Mouse (Mus musculus): ENCODE results near the gene Srcin1.

Srcin1 gene

GRCm38 (mm10) chr11:97576136-97576906, at the start of gene Srcin1:
Gene Srcin1, minus strand, starts transcription at chr11:97576186.
- DNase-seq (ENCODE audit: extremely low read depth, insufficient read length, low spot score) = peak; percentile 63

DNA sequence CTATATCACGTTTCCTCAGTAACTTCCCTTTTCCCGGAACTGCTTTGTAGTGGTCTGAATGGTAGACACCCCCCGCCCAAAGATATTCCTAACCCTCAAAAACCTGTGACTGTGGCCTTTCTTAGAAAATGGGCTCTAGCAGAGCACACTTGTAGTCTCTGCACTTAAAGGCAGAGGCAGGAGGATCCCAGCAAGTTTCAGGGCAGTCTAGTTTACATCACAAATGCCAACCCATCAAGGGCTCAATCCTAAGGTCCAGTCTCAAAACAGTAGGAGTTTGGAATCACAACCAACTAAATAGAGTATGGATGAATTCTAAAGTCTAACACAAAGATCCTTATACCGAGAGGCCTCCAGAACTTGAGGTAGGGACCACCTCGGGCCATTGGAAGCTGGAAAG, 49.6 kb upstream of the Srcin1 start:
- no peak for DNase-seq (ENCODE audit: extremely low read depth, insufficient read length, low spot score)

DNA sequence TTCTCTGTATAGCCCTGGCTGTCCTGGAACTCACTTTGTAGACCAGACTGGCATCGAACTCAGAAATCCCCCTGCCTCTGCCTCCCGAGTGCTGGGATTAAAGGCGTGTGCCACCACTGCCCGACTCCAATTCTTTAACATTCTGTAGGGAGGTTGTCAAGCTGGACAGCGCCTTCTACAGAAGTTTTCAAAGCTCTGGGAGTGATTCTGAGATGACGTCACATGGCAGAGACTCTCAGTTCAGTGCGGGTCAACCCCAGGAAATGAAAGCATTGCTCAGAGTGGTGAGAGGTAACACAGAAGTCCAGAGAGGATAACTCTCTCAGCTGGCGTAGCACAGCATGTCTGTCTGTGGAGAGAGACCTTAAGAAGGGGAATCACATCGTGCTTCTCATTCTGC, 47.2 kb upstream of the Srcin1 start:
- DNase-seq (ENCODE audit: extremely low read depth, insufficient read length, low spot score) = no peak

DNA sequence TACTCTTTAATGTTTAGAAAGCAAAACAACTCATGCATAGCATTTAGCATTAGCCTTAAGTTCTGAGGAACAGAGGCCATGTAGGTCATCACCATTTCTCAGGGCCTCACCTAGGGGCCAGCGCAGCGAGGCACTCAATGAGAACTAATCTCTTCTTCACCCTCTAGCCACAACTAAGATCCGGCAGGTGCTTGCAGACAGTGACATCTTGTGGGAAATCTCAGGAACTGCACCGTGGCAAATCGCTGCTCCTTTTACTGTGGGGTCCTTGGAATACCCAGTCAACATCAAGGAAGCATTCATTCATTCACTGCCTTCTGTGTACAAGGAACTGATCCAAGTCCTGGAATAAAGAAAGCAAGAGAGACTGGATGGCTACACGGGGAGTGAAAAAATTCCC, 46.5 kb upstream of the Srcin1 start:
- no peak for DNase-seq (ENCODE audit: extremely low read depth, insufficient read length, low spot score)

DNA sequence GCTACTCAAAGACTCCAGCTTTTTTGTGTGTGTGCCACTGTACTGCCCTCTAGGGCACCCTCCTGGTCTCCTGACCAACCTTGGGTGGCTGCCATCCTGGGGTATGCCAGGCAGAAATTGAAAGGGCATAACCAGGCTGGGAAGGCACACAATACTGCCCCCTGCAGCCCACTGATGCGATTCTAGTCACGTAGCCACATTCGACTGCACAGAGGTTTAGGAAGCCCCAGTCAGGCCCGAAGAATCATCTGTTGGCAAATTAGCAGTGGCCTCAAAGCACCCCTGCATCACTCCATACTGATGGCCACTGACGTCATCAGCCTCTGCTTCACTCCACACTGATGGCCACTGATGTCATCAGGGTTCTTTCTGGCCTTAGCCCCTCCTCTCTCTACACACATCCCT, 43.4 kb upstream of the Srcin1 start:
- peak; percentile 26 for DNase-seq (ENCODE audit: extremely low read depth, insufficient read length, low spot score)

DNA sequence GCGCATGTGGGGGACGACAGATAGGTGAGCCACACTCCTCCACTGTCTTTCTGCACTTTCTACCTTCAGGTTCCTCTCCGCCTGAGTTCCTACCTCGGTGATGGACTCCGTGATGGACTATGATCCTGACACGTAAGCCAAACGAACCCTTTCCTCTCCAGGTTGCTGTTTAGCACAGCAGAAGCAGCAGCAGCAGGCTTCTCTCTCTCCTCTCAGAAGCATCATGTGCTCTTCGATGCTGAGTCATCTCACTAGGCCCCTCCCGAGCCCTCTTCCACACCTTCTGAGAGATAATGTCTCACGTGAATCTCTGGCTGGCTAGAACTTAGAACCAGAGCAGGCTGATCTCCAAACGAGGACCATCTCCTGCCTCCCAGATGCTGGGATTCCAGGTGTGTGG, 42.4 kb upstream of the Srcin1 start:
- DNase-seq (ENCODE audit: extremely low read depth, insufficient read length, low spot score) = no peak

DNA sequence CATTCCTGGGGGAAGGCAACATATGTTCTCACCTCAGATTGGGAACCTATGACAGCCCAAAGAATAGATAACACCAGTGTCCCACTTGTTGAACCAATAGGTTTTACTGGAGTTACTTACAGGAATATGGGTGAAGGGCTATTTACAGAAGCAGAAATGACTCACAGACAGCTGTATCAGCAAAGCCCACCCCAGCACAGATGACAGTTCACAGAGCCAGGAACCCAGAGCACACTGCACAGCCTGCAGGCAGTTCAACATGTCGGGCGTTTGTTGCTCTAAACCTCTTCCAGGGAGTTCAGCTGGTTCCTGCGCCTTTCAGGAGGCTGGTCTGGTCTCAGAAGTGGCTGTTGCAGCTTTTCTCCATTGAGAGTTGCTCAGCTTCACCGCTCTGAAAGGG, 39.3 kb upstream of the Srcin1 start:
- no peak for DNase-seq (ENCODE audit: extremely low read depth, insufficient read length, low spot score)

GRCm38 (mm10) chr11:97611076-97611475, 35.1 kb upstream of the Srcin1 start:
- peak; percentile 37 for DNase-seq (ENCODE audit: extremely low read depth, insufficient read length, low spot score)

GRCm38 (mm10) chr11:97609743-97610142, 33.8 kb upstream of the Srcin1 start:
- no peak for DNase-seq (ENCODE audit: extremely low read depth, insufficient read length, low spot score)

- DNase-seq (ENCODE audit: extremely low read depth, insufficient read length, low spot score) = no peak
These were observed 32.9 kb upstream of the Srcin1 start for GRCm38 (mm10) chr11:97608933-97609332.

GRCm38 (mm10) chr11:97607056-97607725, 31.2 kb upstream of the Srcin1 start:
- DNase-seq (ENCODE audit: extremely low read depth, insufficient read length, low spot score) = no peak

DNA sequence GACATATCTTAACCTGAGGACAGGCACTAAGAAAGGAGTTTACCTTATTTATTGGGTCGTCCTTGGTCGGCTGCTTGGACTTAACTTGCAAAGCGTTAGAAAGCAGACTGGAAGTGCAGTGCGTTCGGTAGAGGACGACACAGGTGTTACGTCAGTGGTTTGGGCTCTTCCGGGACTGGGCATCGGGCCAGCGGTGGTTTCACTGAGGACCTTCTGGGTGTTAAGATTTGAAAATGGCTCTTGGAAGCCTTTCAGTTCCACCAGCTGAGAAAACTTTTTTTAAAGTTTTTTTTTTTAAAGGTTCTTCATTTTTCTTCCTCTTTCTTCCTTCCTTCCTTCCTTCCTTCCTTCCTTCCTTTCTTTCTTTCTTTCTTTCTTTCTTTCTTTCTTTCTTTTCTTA, 27.9 kb upstream of the Srcin1 start:
- no peak for DNase-seq (ENCODE audit: extremely low read depth, insufficient read length, low spot score)

DNA sequence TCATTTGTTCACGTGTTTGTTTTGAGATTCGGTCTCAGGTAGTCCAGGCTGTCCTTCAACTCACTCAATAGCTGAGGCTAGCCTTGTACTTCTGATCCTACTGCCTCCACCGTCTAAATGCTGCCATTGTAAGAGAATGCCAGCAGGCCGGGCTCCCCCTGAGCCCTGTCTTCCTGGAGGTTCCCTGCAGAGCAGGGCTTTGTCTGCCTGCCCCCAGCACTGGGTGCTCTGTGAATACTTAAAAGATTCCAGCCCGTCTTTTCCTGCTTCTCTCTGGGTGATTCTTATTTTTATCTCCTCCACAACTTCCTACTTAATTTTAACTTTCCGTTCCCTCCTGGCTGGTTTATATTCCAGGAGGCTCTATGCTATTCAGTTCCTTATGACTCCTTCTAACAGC, 26.2 kb upstream of the Srcin1 start:
- no peak for DNase-seq (ENCODE audit: extremely low read depth, insufficient read length, low spot score)

DNA sequence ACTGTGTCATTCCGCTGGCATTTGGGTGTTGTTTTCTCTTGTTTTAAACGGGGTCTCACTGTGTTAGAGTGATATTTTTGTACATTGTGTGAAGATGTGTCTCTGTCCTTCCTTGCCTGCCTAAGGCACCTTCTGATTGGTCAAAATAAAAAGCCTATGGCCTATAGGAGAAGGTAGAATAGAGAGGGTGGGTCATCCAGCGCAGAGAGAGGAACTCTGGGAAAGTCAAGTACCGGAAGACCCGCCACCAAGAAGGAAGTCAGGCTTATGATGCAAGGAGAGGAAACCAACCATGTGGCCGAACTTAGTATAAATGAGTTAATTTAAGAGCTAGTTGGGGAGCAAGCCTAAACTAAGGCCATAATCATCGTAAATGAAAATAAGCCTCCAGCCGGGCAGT, 23.1 kb upstream of the Srcin1 start:
- DNase-seq (ENCODE audit: extremely low read depth, insufficient read length, low spot score) = no peak

GRCm38 (mm10) chr11:97597945-97598691, 22.1 kb upstream of the Srcin1 start:
- no peak for DNase-seq (ENCODE audit: extremely low read depth, insufficient read length, low spot score)

GRCm38 (mm10) chr11:97594136-97594535, 18.1 kb upstream of the Srcin1 start:
- no peak for DNase-seq (ENCODE audit: extremely low read depth, insufficient read length, low spot score)

- no peak for DNase-seq (ENCODE audit: extremely low read depth, insufficient read length, low spot score)
These were observed 15.9 kb upstream of the Srcin1 start for GRCm38 (mm10) chr11:97591910-97592309.

DNA sequence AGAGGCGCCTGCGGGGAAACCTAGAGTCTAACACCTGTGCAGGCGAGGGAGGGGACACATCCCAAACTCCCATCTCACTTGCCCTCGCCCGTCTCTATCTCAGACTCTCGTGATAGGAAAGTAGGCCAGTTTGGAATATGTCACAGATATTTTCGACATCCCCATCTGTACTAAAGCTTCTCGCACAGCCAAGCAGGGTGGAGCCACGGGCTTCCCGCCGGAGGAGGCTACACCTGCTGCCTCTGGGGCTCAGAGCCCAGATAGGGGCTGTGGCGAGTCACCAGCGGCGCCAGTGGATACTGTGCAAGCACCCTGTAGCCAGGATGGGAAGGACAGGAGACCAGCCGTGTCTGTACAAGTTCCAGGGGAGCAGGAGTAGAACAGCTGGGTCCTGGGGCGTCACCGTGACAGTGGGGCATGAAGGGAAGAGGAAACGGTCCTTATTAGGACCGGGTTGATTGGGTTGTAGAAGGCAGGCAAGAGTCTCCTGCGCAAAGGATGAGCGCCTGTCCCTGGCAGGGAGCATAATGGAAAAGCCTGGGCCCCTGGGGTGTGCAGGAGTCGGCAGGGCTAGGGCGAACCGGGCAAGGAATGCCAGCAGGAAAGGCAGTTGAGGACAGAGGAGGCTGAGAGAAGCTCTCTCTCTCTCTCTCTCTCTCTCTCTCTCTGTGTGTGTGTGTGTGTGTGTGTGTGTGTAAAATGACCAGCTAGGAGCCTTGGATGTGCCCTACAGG, 14.4 kb upstream of the Srcin1 start:
- DNase-seq (ENCODE audit: extremely low read depth, insufficient read length, low spot score) = no peak

DNA sequence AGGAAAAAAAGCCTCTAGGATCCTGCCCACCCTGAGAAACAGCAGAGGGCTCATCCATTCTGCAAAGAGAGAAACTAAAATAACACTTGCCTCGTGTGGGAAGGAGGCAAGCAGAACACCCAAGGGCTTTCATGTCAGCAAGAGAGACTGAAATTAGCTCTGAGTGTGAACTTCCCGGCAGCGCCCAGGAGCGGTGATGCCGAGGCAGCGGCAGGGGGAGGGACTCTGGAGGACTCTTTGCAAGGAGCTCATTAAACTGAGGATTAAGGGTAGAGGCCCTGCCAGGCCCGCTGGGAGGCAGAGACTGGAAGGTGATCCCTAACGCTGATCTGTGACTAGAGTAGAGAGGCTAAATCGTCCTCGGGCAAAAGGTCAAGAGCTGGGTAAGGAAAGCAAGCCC, 13.2 kb upstream of the Srcin1 start:
- no peak for DNase-seq (ENCODE audit: extremely low read depth, insufficient read length, low spot score)

- DNase-seq (ENCODE audit: extremely low read depth, insufficient read length, low spot score) = no peak
These were observed 9.9 kb upstream of the Srcin1 start for GRCm38 (mm10) chr11:97585932-97586331.

DNA sequence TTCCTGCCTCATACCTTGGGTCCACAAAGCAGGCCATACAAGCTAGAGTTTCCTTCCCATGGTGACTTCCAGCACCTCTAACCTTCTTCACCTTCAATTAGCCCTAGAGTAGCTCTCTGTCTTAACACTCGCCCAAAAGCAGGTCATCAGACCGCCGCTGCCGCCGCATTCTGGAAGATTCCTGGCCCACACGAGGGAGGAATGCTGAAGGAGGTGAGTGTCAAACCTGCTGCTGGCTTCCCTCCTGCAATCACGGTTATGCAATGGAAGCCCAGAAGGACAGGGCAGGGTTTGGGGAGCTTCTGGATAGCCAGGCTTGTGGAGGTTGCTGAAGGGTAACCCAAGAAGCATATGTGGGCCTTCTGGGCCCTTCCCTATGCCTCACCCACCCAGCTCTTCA, 8.5 kb upstream of the Srcin1 start:
- no peak for DNase-seq (ENCODE audit: extremely low read depth, insufficient read length, low spot score)
